Mouse (Mus musculus) hindbrain, embryonic 11.5 days (tissue): ENCODE results near the gene Sh3bgrl. TPM values are rescaled to one million over a fixed set of nuclear protein-coding genes. Genes with fewer than 3 reads are reported as not detected.
A peak's percentile ranks its signal among the peaks of the same experiment; 100 is the strongest.

Experiments
- ATAC-seq: fragments of 200-750 bp; cut with Nextera tagmentation; 2 replicates; pipeline ENCODE4 v1.8.0; 2017; ENCODE audit warnings: mild to moderate bottlenecking, moderate TSS enrichment, moderate library complexity; ENCODE audit not compliant: low FRiP score
- DNase-seq: peaks from one replicate; pipeline ENCODE4 v3.0.0-alpha.2; 2015; ENCODE audit warnings: low spot score
- H3K27ac ChIP-seq: fragments of 300-500 bp; sonication (generic); 2 replicates; pipeline ENCODE4 v1.5.1; 2014; ENCODE audit warnings: mild to moderate bottlenecking, low read depth, low read length
- H3K27me3 ChIP-seq: fragments of 300-500 bp; sonication (generic); 2 replicates; pipeline ENCODE4 v1.6.1; 2014; ENCODE audit warnings: mild to moderate bottlenecking, low read length, moderate library complexity, mixed read lengths; ENCODE audit not compliant: control insufficient read depth, insufficient read depth
- H3K36me3 ChIP-seq: fragments of 300-500 bp; sonication (generic); 2 replicates; pipeline ENCODE4 v1.6.1; 2014; ENCODE audit warnings: mild to moderate bottlenecking, low read length, moderate library complexity, mixed read lengths; ENCODE audit not compliant: control insufficient read depth, insufficient read depth
- H3K4me1 ChIP-seq: fragments of 300-500 bp; sonication (generic); replicated peaks from 2 replicates; pipeline ENCODE4 v1.6.1; 2014; ENCODE audit warnings: low read length, mixed read lengths; ENCODE audit not compliant: control insufficient read depth, insufficient read depth
- H3K4me2 ChIP-seq: fragments of 300-500 bp; sonication (generic); replicated peaks from 2 replicates; pipeline ENCODE4 v1.6.1; 2014; ENCODE audit warnings: mild to moderate bottlenecking, low read depth, low read length
- H3K4me3 ChIP-seq: fragments of 300-500 bp; sonication (generic); 2 replicates; pipeline ENCODE4 v1.5.1; 2014; ENCODE audit warnings: low read depth, low read length
- H3K9ac ChIP-seq: fragments of 300-500 bp; sonication (generic); 2 replicates; pipeline ENCODE4 v1.6.1; 2014; ENCODE audit warnings: low read depth, low read length
- H3K9me3 ChIP-seq: fragments of 300-500 bp; sonication (generic); 2 replicates; pipeline ENCODE4 v1.6.1; 2016; ENCODE audit warnings: low read length; ENCODE audit not compliant: control insufficient read depth
- WGBS: fragments of 180-500 bp; shearing (Covaris S2); extraction: QIAGEN DNeasy Blood & Tissue Kit; methylation state at CpG from one replicate; pipeline ENCODE4 v1.1.7; 2014; 5-methylcytosine and 5-hydroxymethylcytosine counted together
- polyA plus RNA-seq: library from polyadenylated mRNA; unstranded; fragments of >200 nt; fragmentation: Nextera tagmentation; extraction: Ambion mirVana; gene quantifications from 2 replicates; pipeline ENCODE4 v1.2.1, GENCODE M21; 2014

The Sh3bgrl gene
- polyA plus RNA-seq, 1 experiment from 2014 or later = 210 TPM

DNA sequence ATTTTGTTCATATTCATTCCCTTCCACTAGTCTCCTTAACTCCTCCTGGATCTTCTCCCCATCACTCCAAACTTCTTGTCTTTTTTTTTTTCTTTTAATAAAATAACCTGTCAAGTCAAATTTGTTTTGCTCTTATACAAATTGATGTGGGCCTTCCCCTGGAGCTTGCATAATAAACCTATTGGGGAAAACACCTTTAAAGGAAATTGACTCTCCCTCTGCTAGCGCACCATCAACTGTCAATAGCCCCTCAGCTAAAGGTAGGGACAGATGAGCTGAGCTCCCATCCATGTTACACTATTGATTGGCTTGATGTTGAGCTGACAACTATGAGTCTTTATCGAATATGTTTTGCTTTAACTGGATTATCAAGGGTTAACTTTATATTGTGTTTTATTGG is 5.3 kb downstream of the Sh3bgrl start:
- no peaks in the 10 kb centered on the region for H3K9me3 ChIP-seq
- no peaks in the 10 kb centered on the region for H3K4me1 ChIP-seq
- ATAC-seq (no peak), DNase-seq (no peak)
- no peak overlapping the region for H3K4me2 ChIP-seq
- no peak overlapping the region for H3K27ac ChIP-seq
- H3K27me3 ChIP-seq = no peaks in the 10 kb centered on the region
- no peak overlapping the region for H3K9ac ChIP-seq
- H3K36me3 ChIP-seq = no peaks in the 10 kb centered on the region
- H3K4me3 ChIP-seq = no peak overlapping the region
- WGBS = 89% methylated on average over 2 of the region's 2 CpGs

DNA sequence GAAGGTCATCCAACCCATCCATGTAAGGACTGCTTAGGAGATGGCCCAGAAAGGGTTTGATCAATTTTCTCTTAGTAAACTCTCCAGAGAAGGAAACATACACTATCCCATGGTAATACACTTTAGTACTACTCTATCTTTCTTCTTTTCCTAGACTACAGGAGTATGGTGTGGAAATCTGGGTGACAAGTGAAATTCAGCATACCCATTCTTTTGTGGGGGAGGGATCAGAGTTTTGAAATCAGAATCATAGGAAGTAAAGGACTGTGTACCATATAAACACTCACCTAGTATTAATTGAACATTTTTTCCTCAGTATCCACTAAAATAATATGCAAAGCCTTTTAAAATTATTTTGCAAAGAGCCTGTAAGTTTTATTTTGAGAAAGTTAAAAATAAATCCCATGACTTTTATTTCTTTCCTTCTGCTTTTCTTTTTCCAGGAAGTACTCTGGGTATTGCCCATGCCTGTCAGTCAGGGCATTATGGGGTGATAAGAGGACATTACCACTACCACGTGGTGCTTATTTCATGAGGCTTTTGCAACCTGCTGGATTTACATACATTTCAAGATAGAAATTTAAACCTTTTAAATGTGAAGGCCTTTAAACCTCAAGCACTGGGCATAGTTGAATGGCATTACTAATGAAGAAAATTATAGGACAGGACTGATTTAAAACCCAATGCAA is 13.1 kb downstream of the Sh3bgrl start:
- Histone ChIP-seq H3K27me3 (no peaks in the 10 kb centered on the region), H3K27ac (no peak overlapping the region), H3K9ac (no peak overlapping the region), H3K36me3 (no peaks in the 10 kb centered on the region), H3K4me1 (no peaks in the 10 kb centered on the region), H3K4me2 (no peak overlapping the region), H3K9me3 (no peaks in the 10 kb centered on the region), H3K4me3 (no peak overlapping the region)
- no peak for DNase-seq
- no peak for ATAC-seq
- 47% methylated on average over 1 of the region's 1 CpGs for WGBS

DNA sequence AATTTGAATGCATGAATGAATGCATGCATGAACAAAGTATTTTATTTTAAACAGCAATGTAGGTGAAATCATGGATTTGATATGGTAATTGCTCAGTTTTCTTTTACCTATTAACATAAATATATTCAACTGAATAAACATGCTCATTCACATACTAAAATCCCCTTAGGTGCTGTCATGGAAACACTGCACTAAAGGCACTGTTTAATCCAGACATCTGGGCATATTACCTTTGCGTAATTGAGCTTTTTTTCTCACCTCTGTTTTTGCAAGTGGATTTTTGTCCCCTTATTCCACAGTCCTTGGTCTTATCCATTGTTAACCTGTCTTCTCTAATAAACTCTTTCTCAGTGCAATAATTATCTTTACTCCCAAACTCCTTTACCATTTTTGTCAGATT is 17.7 kb downstream of the Sh3bgrl start:
- H3K9me3 ChIP-seq = no peaks in the 10 kb centered on the region
- H3K4me2 ChIP-seq = no peak overlapping the region
- DNase-seq = no peak
- no peak overlapping the region for H3K4me3 ChIP-seq
- H3K36me3 ChIP-seq = no peaks in the 10 kb centered on the region
- WGBS = 89% methylated on average over 1 of the region's 1 CpGs
- no peaks in the 10 kb centered on the region for H3K27me3 ChIP-seq
- no peaks in the 10 kb centered on the region for H3K4me1 ChIP-seq
- no peak overlapping the region for H3K9ac ChIP-seq
- no peak for ATAC-seq
- H3K27ac ChIP-seq = no peak overlapping the region

DNA sequence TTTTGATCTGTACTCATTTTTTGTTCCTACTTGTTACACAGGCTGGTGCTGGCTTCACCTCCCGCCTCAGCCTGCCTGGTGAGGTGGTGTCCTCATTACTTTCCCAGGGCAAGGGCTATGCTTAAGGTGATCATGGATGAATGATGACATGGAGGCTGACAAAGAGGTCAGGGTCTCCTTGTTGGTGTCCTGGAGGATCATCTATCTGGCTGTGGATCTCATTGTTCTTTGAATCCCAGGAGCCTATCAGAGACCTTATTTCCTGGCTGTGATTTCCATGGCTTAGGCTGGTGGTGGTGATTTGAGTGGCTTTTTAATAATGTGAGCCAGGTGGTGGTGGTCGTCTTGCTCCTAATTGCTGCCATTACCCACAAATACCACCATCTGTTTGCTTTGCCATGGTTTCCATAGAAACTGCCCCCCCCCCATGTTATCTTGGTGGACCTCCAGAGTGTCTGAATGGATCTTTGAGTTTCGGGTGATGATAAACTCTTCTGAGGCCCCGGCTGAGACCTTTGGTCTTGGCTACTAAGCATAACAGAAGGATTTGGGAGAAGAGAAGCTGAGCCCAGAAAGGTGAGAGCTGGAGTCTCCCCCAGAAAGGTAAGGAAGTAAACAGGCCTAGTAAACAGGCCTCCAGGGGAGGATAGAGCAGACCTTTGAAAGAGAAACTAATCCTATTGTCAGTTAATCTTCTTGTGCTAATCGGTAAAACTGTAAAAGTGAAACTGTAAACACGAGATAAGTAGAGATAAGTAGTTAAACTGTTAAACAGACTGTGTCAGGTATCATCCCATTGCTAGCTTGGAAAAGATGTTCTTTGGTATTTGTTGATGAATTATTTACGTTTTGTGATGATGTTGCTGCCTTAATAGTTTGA is 18.5 kb downstream of the Sh3bgrl start:
- no peaks in the 10 kb centered on the region for H3K36me3 ChIP-seq
- H3K4me1 ChIP-seq = no peaks in the 10 kb centered on the region
- WGBS = 32% methylated on average over 7 of the region's 7 CpGs
- DNase-seq = peak; percentile 12
- no peak overlapping the region for H3K4me2 ChIP-seq
- no peak overlapping the region for H3K27ac ChIP-seq
- H3K4me3 ChIP-seq = no peak overlapping the region
- no peaks in the 10 kb centered on the region for H3K9me3 ChIP-seq
- no peaks in the 10 kb centered on the region for H3K27me3 ChIP-seq
- peak; percentile 79 for ATAC-seq
- no peak overlapping the region for H3K9ac ChIP-seq

DNA sequence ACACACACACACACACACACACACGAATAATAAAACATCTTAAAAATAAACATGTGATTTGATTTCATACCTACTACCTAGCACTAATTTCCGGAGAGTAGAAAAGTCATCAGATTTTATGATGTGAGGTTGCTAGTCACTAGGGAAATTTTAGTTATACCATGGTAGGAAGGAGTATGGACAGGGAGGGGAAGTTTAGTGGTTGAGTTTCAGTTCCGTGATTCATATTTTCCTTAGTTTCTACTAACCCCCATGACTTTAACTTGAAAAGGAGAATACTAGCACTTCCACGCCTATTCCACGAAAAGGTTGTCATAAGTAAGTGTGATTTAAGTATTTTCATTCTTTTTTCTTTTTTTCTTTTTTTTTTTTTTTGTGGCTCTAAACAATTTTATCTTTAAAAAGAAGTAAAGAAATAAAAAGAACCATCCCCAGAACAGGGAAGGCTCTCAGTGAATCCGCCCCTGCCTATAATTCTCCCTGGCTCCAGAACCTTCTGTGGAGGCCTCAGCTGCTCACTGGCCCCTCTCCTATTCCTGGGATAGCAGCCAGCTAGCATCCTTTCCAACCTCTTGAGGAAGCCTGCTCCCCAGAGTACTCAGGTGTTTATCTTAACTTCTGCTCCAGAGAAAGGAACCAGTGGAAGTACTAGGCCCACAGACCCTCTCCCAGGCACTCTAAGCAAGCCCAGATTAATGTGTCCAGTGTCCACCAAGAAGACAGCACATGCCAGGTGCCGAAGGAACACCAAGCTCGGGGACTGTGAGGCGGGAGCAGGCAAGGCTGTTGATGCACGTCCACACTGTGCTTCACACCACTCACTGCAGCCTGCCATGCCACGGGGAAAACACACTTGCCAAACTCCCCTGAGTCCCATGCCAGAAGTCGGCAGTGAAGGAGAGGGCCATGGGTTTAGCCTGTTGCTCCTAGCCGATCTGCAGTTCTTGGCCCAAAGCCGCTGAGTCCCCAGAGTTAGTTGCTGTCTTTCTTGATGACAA is 25.0 kb downstream of the Sh3bgrl start:
- 81% methylated on average over 14 of the region's 14 CpGs for WGBS
- no peak for DNase-seq
- ATAC-seq = no peak

DNA sequence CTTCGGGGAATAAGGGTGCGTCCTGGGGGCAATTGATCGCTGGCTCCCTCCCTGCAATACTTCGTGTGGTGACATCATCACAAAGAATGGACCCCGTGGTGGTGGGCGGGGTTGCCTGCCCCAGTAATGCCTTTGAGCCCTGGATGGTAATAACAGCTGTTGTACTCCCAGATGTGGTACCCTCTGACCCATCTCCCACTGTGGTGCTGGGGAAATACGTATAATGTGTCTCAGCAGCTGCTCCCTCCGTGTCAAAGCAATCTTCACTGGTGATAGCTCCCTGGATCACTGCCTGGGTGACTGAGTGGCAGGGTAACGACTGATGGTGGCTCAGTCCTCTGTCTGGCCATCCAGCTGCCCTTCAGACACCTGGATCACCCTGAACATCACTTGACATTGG is 26.0 kb downstream of the Sh3bgrl start:
- no peak overlapping the region for H3K9ac ChIP-seq
- DNase-seq (peak; percentile 6), ATAC-seq (peak; percentile 71)
- H3K4me1 ChIP-seq = no peaks in the 10 kb centered on the region
- H3K27ac ChIP-seq = no peak overlapping the region
- 35% methylated on average over 9 of the region's 9 CpGs for WGBS
- H3K4me3 ChIP-seq = no peak overlapping the region
- H3K27me3 ChIP-seq = no peaks in the 10 kb centered on the region
- no peaks in the 10 kb centered on the region for H3K36me3 ChIP-seq
- no peaks in the 10 kb centered on the region for H3K9me3 ChIP-seq
- H3K4me2 ChIP-seq = no peak overlapping the region

More for the DNA sequence above, 25.0 kb downstream of the Sh3bgrl start:
- Histone ChIP-seq H3K27ac (no peak overlapping the region), H3K4me1 (no peaks in the 10 kb centered on the region), H3K4me3 (no peak overlapping the region), H3K4me2 (no peak overlapping the region), H3K27me3 (no peaks in the 10 kb centered on the region), H3K9me3 (no peaks in the 10 kb centered on the region), H3K36me3 (no peaks in the 10 kb centered on the region), H3K9ac (no peak overlapping the region)

DNA sequence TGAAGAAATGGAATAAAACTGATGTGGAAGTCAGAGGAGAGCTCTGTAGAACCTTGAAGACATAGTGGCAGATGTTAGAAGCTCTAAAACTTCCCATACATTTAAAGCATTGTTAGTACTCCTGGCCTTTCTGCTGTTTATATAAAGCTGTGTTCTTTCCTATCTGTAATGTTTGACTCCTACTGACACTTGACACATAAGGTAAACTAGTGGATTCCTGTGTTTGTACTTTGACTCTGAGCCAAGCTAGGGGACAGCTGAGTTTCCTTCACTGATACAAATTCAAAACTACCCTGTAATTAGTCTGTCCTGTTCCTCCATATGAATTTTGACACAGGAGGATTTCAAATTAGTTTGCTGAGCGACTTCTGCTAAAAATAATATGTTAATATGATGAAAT is 27.5 kb downstream of the Sh3bgrl start:
- Histone ChIP-seq H3K4me2 (no peak overlapping the region), H3K9ac (no peak overlapping the region), H3K4me1 (no peaks in the 10 kb centered on the region), H3K36me3 (no peaks in the 10 kb centered on the region), H3K27ac (no peak overlapping the region), H3K4me3 (no peak overlapping the region), H3K9me3 (no peaks in the 10 kb centered on the region), H3K27me3 (no peaks in the 10 kb centered on the region)
- ATAC-seq (no peak), DNase-seq (no peak)
- WGBS = 76% methylated on average over 1 of the region's 1 CpGs

DNA sequence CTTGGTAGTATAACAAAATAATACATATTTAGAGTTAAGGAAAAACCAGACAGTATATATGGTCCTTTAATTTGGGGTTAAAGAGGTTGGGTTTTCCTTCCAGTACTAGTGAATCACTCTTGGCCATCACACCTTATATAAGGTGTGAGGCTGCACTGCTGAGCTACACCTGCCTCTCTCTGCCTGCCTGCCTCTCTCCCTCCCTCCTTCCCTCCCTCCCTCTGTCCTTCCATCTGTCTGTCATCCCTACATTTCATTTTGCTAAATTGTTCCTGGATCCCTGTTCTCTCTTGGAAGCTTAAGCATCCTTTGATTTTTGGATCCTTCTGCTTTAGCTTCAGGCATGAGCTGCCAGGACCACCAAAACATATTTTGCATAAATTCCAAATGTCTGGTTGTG is 28.6 kb downstream of the Sh3bgrl start:
- ATAC-seq = no peak
- H3K4me3 ChIP-seq = no peak overlapping the region
- no peaks in the 10 kb centered on the region for H3K9me3 ChIP-seq
- H3K27ac ChIP-seq = no peak overlapping the region
- no peak overlapping the region for H3K4me2 ChIP-seq
- no peaks in the 10 kb centered on the region for H3K36me3 ChIP-seq
- no peak for DNase-seq
- no peak overlapping the region for H3K9ac ChIP-seq
- no peaks in the 10 kb centered on the region for H3K4me1 ChIP-seq
- H3K27me3 ChIP-seq = no peaks in the 10 kb centered on the region
